Mouse (Mus musculus): ENCODE results near the gene Trim24.

DNA sequence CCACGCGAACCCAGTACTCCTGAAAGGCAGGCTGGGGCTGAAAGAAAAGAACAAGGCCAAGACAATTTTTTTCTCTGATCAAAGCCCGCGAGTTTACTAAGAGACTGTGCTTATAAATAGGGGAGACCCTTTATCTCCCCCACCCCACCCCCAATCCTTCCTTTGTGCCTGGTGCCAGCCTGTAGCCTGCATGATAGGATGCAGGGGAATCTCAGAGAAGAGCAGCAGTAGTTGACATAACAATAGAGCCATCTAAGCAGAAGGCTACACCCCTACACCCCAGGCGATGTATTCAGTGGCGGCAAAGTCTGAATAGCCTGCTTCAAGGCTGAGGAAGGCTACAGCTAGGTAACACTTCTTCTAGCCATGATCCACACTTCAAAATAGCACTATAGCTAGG lies 65.9 kb downstream of the Trim24 start:
- TF ChIP-seq GATA1 (IDR thresholded peaks at IDR 0.05; ENCODE audit: borderline replicate concordance, low read length), result no peak
- TF ChIP-seq FLI1 (IDR thresholded peaks at IDR 0.05; ENCODE audit: low read length), result no peak

Data from megakaryocyte, embryonic 14.5 days (primary cell).